Mouse (Mus musculus): ENCODE measurements at regions not wholly inside any gene's neighbourhood (a gene's known extent, or its start where the extent isn't known, plus 50 kb on each side); places are given as distances from the start of the nearest gene placed in this dataset.
"Not testable (repeated sequence)": the region's sequence is repeated elsewhere in the genome, so short reads cannot be mapped to it uniquely, and the experiment has no call there.

- H3K4me1 ChIP-seq (replicated peaks) = no peaks in the 10 kb centered on the region
- H3K4me3 ChIP-seq = no peak overlapping the region
- no peaks in the 10 kb centered on the region for H3K36me3 ChIP-seq
- no peak overlapping the region for H3K27ac ChIP-seq
- DNase-seq (ENCODE audit: low spot score) = peak; percentile 54
- H3K9me3 ChIP-seq = no peaks in the 10 kb centered on the region
- H3K27me3 ChIP-seq (ENCODE audit: insufficient read depth, poor library complexity, severe bottlenecking) = no peaks in the 10 kb centered on the region
- 47% methylated on average over 8 of the region's 8 CpGs for WGBS
Observed at GRCm38 (mm10) chr4:23341240-23341639, 853.1 kb upstream of the Pou3f2 start.

DNA sequence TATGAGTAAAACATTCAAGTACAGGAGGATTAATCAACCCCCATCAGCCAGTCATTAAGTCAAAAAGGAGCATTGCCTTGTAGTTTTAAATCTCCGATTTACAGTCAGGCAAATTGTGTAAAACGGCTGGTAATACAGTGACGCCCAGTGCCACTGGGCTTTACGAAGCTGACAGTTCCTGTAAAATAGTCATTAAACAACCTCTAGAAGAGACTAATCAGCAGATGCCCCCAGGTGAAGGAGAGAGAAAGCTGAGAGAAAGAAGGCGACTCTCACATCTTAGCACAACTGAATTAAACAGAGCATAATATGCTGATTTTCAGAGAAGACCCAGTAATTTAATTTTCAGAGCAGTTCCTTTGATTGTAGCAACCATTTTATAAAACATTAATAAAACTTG, 850.3 kb upstream of the Pou3f2 start:
- Histone ChIP-seq H3K36me3 (no peaks in the 10 kb centered on the region), H3K4me1 (replicated peaks) (no peaks in the 10 kb centered on the region), H3K9me3 (no peaks in the 10 kb centered on the region), H3K4me3 (no peak overlapping the region), H3K27me3 (ENCODE audit: insufficient read depth, poor library complexity, severe bottlenecking) (no peaks in the 10 kb centered on the region), H3K27ac (no peak overlapping the region)
- DNase-seq (ENCODE audit: low spot score) = no peak
- WGBS = 81% methylated on average over 5 of the region's 5 CpGs

DNA sequence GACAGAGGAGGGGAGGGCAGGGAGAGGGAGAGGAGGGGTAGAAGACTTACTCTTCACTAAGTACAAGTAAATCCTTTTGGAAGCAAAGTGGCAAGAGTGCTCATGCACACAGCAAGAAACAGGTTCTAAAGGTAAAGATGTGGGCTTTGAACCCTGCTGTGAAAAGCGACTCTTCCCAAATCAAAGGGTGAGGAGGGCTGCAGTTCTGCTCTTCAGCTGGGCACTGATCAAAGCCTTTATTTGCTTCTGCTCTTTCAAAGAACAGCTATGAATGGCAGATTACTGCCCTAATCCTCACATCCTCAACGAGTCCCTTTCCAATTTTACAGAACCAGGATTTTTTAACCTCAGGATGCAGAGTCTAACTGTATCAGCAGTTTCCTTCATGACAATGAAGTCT, 812.5 kb upstream of the Pou3f2 start:
- WGBS = 18% methylated on average over 2 of the region's 2 CpGs
- DNase-seq (ENCODE audit: low spot score) = no peak

GRCm38 (mm10) chr4:23280087-23280486, 791.9 kb upstream of the Pou3f2 start:
- Histone ChIP-seq H3K36me3 (no peaks in the 10 kb centered on the region), H3K4me3 (no peak overlapping the region), H3K9me3 (no peaks in the 10 kb centered on the region), H3K4me1 (replicated peaks) (no peaks in the 10 kb centered on the region), H3K27me3 (ENCODE audit: insufficient read depth, poor library complexity, severe bottlenecking) (no peaks in the 10 kb centered on the region), H3K27ac (no peak overlapping the region)
- DNase-seq (ENCODE audit: low spot score) = no peak
- 88% methylated on average over 6 of the region's 6 CpGs for WGBS

More for the DNA sequence above, 812.5 kb upstream of the Pou3f2 start:
- Histone ChIP-seq H3K36me3 (no peaks in the 10 kb centered on the region), H3K27ac (no peak overlapping the region), H3K9me3 (no peaks in the 10 kb centered on the region), H3K4me3 (no peak overlapping the region), H3K4me1 (replicated peaks) (no peaks in the 10 kb centered on the region), H3K27me3 (ENCODE audit: insufficient read depth, poor library complexity, severe bottlenecking) (no peaks in the 10 kb centered on the region)

- WGBS = 88% methylated on average over 5 of the region's 5 CpGs
Observed at GRCm38 (mm10) chr4:23275203-23275602, 787.0 kb upstream of the Pou3f2 start.

DNA sequence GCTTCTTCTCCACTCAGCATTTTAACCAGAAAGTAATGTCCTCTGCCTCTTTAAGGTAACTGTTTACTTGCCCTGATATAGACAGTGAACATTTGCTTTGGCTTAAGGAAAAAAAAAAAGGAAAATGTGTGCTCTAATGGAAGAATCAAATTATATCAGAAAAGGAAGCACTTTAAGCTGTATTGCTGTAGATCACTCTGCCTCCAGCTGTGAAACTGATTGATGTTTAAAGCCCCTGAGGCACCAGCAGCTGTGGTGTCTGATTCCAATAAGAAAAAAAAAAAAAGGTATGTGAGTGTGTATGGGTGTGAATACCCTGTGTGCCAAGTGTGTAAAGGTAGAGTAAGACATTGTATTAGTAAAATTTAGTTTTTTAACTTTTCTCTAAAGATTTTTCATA, 783.8 kb upstream of the Pou3f2 start:
- H3K4me3 ChIP-seq = no peak overlapping the region
- no peaks in the 10 kb centered on the region for H3K4me1 ChIP-seq (replicated peaks)
- no peak overlapping the region for H3K27ac ChIP-seq
- H3K36me3 ChIP-seq = no peaks in the 10 kb centered on the region
- H3K9me3 ChIP-seq = no peaks in the 10 kb centered on the region
- DNase-seq (ENCODE audit: low spot score) = no peak
- H3K27me3 ChIP-seq (ENCODE audit: insufficient read depth, poor library complexity, severe bottlenecking) = no peaks in the 10 kb centered on the region

More at GRCm38 (mm10) chr4:23275203-23275602, 787.0 kb upstream of the Pou3f2 start:
- no peaks in the 10 kb centered on the region for H3K9me3 ChIP-seq
- no peak for DNase-seq (ENCODE audit: low spot score)
- H3K27ac ChIP-seq = no peak overlapping the region
- no peaks in the 10 kb centered on the region for H3K27me3 ChIP-seq (ENCODE audit: insufficient read depth, poor library complexity, severe bottlenecking)
- no peak overlapping the region for H3K4me3 ChIP-seq
- H3K4me1 ChIP-seq (replicated peaks) = no peaks in the 10 kb centered on the region
- no peaks in the 10 kb centered on the region for H3K36me3 ChIP-seq

GRCm38 (mm10) chr4:23260371-23260770, 772.2 kb upstream of the Pou3f2 start:
- no peaks in the 10 kb centered on the region for H3K4me1 ChIP-seq (replicated peaks)
- H3K9me3 ChIP-seq = peaks cover 17% of the 10 kb centered on the region
- H3K36me3 ChIP-seq = no peaks in the 10 kb centered on the region
- H3K4me3 ChIP-seq = no peak overlapping the region
- no peak overlapping the region for H3K27ac ChIP-seq
- no peaks in the 10 kb centered on the region for H3K27me3 ChIP-seq (ENCODE audit: insufficient read depth, poor library complexity, severe bottlenecking)
- WGBS = 95% methylated on average over 4 of the region's 4 CpGs
- DNase-seq (ENCODE audit: low spot score) = no peak

- 49% methylated on average over 1 of the region's 1 CpGs for WGBS
- DNase-seq (ENCODE audit: low spot score) = no peak
- H3K36me3 ChIP-seq = no peaks in the 10 kb centered on the region
- no peak overlapping the region for H3K4me3 ChIP-seq
- H3K27me3 ChIP-seq (ENCODE audit: insufficient read depth, poor library complexity, severe bottlenecking) = no peaks in the 10 kb centered on the region
- H3K4me1 ChIP-seq (replicated peaks) = no peaks in the 10 kb centered on the region
- H3K9me3 ChIP-seq = no peaks in the 10 kb centered on the region
- no peak overlapping the region for H3K27ac ChIP-seq
Observed at GRCm38 (mm10) chr4:23234960-23235359, 746.8 kb upstream of the Pou3f2 start.

GRCm38 (mm10) chr4:23194756-23195155, 706.6 kb upstream of the Pou3f2 start:
- H3K36me3 ChIP-seq; DNase-seq (ENCODE audit: low spot score); H3K9me3 ChIP-seq; H3K27me3 ChIP-seq (ENCODE audit: insufficient read depth, poor library complexity, severe bottlenecking); H3K27ac ChIP-seq; H3K4me3 ChIP-seq; H3K4me1 ChIP-seq (replicated peaks): not testable (repeated sequence)
- 87% methylated on average over 1 of the region's 1 CpGs for WGBS

DNA sequence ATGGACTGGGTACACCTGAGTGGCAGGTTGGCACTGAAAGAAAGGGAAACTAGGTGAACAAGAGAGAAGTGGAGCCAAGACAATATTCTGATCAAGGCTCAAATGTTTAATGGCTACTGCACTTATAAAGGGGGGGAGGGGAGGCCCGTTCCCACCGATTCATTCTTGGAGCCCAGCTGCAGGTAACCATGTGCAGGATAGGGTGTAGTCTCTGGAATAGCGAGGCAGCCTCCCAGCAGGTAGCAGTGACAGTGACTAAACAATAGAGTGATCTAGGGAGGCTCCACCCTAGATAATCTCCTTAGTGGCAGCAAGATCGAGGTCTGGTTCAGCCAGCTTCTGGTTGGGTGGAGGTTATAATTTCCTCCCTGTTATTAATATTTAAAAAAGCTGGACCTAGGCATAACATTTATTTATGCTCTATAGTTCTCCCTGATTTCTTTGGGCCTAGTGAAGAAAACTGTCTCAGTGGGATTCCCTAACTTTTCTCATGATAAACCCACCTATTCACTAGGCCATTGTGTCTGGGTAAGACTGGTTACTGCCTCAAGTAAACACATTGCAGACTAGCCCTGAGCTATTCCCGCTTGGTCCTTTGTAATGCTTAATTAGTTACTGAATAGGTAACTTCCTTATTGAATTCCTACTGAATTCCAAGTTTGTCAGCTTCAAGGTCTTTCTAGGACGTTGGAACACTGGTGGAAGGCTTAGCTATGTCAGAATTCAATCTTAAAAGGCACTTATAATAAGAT, 705.4 kb upstream of the Pou3f2 start:
- Histone ChIP-seq H3K4me3 (no peak overlapping the region), H3K9me3 (no peaks in the 10 kb centered on the region), H3K4me1 (replicated peaks) (no peaks in the 10 kb centered on the region), H3K36me3 (no peaks in the 10 kb centered on the region), H3K27me3 (ENCODE audit: insufficient read depth, poor library complexity, severe bottlenecking) (no peaks in the 10 kb centered on the region), H3K27ac (no peak overlapping the region)
- 71% methylated on average over 6 of the region's 6 CpGs for whole genome bisulfite sequencing
- DNase-seq (ENCODE audit: low spot score) = no peak

GRCm38 (mm10) chr4:23173811-23174210, 685.6 kb upstream of the Pou3f2 start:
- H3K36me3 ChIP-seq = no peaks in the 10 kb centered on the region
- no peak for DNase-seq (ENCODE audit: low spot score)
- no peaks in the 10 kb centered on the region for H3K27me3 ChIP-seq (ENCODE audit: insufficient read depth, poor library complexity, severe bottlenecking)
- H3K9me3 ChIP-seq = no peaks in the 10 kb centered on the region
- no peak overlapping the region for H3K4me3 ChIP-seq
- WGBS = 88% methylated on average over 1 of the region's 1 CpGs
- no peak overlapping the region for H3K27ac ChIP-seq
- no peaks in the 10 kb centered on the region for H3K4me1 ChIP-seq (replicated peaks)

DNA sequence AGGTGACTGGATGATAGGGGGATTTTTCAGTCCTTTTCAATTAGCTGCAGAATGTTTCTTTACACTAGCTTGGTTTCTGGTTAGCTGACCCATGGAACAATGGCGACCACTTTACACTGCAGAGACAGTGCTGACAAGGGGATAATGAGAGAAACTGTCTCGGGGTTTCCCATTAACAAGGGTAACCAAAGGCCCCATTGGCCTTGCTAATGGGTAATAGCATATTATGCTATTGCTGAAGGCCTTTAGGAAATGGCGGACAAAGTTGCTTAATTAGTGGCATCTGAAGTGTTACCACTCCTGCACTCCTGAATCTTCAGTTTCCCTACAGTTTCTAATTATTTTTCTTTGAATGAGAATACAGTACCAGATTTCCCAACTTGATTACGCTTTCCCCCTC, 685.2 kb upstream of the Pou3f2 start:
- no peak for DNase-seq (ENCODE audit: low spot score)

GRCm38 (mm10) chr4:23148097-23148849, 660.1 kb upstream of the Pou3f2 start:
- Histone ChIP-seq H3K36me3 (no peaks in the 10 kb centered on the region), H3K4me1 (replicated peaks) (no peaks in the 10 kb centered on the region), H3K9me3 (no peaks in the 10 kb centered on the region), H3K27me3 (ENCODE audit: insufficient read depth, poor library complexity, severe bottlenecking) (no peaks in the 10 kb centered on the region), H3K4me3 (no peak overlapping the region), H3K27ac (no peak overlapping the region)
- DNase-seq (ENCODE audit: low spot score) = no peak
- WGBS = 81% methylated on average over 3 of the region's 3 CpGs

More for the DNA sequence above, 685.2 kb upstream of the Pou3f2 start:
- H3K4me1 ChIP-seq (replicated peaks) = no peaks in the 10 kb centered on the region
- no peaks in the 10 kb centered on the region for H3K27me3 ChIP-seq (ENCODE audit: insufficient read depth, poor library complexity, severe bottlenecking)
- H3K36me3 ChIP-seq = no peaks in the 10 kb centered on the region
- no peak overlapping the region for H3K27ac ChIP-seq
- H3K4me3 ChIP-seq = no peak overlapping the region
- WGBS = 59% methylated on average over 4 of the region's 4 CpGs
- no peaks in the 10 kb centered on the region for H3K9me3 ChIP-seq

Data from hindbrain, embryonic 10.5 days (tissue).